Mouse (Mus musculus): ENCODE results near the gene Meltf.

DNA sequence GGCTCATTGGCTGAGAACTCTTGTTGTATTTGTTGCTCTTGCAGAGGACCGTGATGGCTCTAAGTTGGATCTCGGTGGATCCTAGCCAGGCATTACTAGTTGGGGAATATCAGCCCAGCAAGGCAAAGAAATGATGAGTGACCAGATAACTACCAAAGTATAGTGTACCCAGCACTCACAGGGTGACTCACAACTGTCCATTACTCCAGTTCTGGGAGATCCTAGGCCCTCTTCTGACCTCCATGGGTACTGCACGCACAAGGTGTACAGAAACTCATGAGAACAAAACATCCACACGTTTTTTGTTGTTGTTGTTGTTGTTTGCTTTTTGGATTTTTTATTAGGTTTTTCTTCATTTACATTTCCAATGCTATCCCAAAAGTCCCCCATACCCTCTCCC lies 58.0 kb downstream of the Meltf start:
- TF ChIP-seq JUND (IDR thresholded peaks at IDR 0.05; ENCODE audit: low read depth, low read length) (no peak), E2F4 (IDR thresholded peaks at IDR 0.05; ENCODE audit: borderline replicate concordance, low read depth, low read length) (no peak), GATA1 (IDR thresholded peaks at IDR 0.05; ENCODE audit: low read depth, low read length) (no peak), EP300 (IDR thresholded peaks at IDR 0.05; ENCODE audit: low read depth in 1 of 2, low read length in 2 of 2) (no peak), HCFC1 (IDR thresholded peaks at IDR 0.05; ENCODE audit: low read depth, low read length) (no peak), NRF1 (IDR thresholded peaks at IDR 0.05; ENCODE audit: insufficient read depth, low read depth, low read length, poor library complexity, severe bottlenecking) (no peak), RCOR1 (IDR thresholded peaks at IDR 0.05; ENCODE audit: low read depth, low read length) (no peak), KAT2A (conservative IDR thresholded peaks at IDR 0.05; ENCODE audit: low read depth, low read length) (no peak), NELFE (IDR thresholded peaks at IDR 0.05; ENCODE audit: low read depth, low read length) (no peak), POLR2A (IDR thresholded peaks at IDR 0.05; ENCODE audit: control insufficient read depth in 1 of 2, insufficient read depth in 1 of 2, low read depth in 1 of 2, low read length in 2 of 2, poor library complexity in 1 of 2) (no peak)
